Mouse (Mus musculus): ENCODE measurements around the gene Ccnf.

Ccnf gene

GRCm38 (mm10) chr17:24203611-24204534, 47.4 kb downstream of the Ccnf start:
- no peak for DNase-seq (ENCODE audit: low spot score in 2 of 2)

DNA sequence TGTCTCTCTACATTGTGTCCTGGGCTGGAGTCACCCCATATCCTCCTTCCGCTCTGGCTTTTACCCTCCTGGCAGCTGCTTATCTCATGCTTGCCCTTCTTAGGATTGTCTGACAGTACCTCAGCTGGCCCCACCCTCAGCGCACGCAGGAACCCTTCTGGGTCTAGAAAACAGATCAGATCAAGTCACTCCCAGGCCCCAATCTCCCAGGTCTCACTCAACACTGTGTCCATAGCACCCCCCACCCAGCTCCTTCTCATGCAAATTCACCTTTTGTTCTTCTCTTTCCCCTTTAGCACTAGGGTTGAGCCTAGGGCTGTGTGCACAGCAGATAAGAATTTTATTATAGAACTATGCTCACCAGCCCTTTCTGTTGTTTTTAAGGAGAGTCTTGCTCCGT, 48.2 kb downstream of the Ccnf start:
- DNase-seq (ENCODE audit: low spot score in 2 of 2) = no peak

DNA sequence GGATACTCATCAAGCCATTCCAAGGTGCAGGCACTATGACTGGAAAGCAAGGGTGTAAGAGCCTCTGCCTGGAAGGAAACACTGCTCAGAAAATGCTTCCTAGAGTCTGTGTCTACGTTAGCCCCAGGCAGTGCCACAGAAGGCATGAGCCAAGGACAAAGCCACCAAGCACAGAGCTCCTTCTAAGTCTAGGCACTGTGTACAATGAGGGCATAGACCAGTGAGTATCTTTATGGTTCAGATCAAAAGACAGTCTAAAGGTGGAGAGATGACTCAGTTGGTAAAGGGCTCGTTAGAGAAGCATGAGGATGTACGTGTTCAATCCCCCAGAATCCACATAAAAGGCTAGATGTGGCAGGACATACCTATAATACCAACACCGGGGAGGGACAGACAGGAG, 50.2 kb downstream of the Ccnf start:
- DNase-seq (ENCODE audit: low spot score in 2 of 2) = no peak

- DNase-seq (ENCODE audit: low spot score in 2 of 2) = peak in 1 of 2 experiments; percentile 29
These were observed 51.5 kb downstream of the Ccnf start for GRCm38 (mm10) chr17:24199741-24200140.

DNA sequence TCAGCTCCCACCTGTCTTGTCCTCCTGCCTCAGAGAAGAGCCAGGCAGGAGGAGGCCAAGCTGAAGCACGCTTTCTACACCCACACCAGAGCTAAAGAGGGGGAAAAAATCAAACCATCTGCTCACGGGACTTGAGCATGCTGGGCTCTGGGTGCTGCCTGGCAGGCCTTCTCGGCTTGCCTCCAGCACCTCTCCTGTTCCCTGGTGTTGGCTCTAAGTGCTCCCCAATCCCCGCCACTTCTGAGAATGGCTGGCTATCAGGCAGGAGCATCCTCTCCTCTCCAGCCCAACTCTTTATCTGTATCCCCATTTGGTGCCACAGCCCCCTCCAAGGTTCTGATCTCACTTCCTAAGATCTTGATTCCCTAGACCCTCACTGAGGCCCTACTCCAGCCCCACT, 52.0 kb downstream of the Ccnf start:
- no peak for DNase-seq (ENCODE audit: low spot score in 2 of 2)

GRCm38 (mm10) chr17:24197032-24197824, 54.1 kb downstream of the Ccnf start:
- no peak for DNase-seq (ENCODE audit: low spot score in 2 of 2)

GRCm38 (mm10) chr17:24195349-24195748, 55.9 kb downstream of the Ccnf start:
- DNase-seq (ENCODE audit: low spot score in 2 of 2) = no peak

GRCm38 (mm10) chr17:24193769-24194168, 57.5 kb downstream of the Ccnf start:
- no peak for DNase-seq (ENCODE audit: low spot score in 2 of 2)

- no peak for DNase-seq (ENCODE audit: low spot score in 2 of 2)
These were observed 58.0 kb downstream of the Ccnf start for GRCm38 (mm10) chr17:24193268-24193667.

- no peak for DNase-seq (ENCODE audit: low spot score in 2 of 2)
These were observed 58.4 kb downstream of the Ccnf start for GRCm38 (mm10) chr17:24192848-24193247.

- no peak for DNase-seq (ENCODE audit: low spot score in 2 of 2)
These were observed 59.8 kb downstream of the Ccnf start for GRCm38 (mm10) chr17:24191481-24191880.

DNA sequence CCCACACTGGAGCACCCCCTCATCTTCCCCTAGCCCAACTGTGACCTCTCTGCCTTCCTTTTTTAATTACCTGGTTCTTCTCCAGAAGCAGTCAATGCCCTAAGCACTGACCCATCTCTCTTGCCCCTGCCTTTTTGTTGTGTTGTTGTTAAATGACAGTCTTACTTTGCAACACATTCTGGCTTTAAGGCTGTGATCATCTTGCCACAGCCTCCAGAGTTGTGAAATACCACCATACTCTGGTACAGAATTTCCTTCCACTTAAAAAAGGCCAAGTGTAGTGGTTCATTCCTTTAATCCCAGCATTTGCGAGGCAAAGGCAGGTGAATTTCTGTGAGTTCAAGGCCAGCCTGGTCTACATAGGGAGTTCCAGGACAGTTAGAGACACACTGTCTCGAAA, 60.4 kb downstream of the Ccnf start:
- no peak for DNase-seq (ENCODE audit: low spot score in 2 of 2)

GRCm38 (mm10) chr17:24174259-24174658, 77.0 kb downstream of the Ccnf start:
- no peak for DNase-seq (ENCODE audit: low spot score in 2 of 2)

GRCm38 (mm10) chr17:24173423-24173822, 77.9 kb downstream of the Ccnf start:
- peak; percentile 20 to 58 for DNase-seq (ENCODE audit: low spot score in 2 of 2)
